Mouse (Mus musculus) lung, postnatal 0 days (tissue): Measurements from ENCODE around the gene Zfp414.

ENCODE experiments used
- CTCF ChIP-seq: IDR thresholded peaks from 2 replicates; pipeline ENCODE4 v1.5.1; 2016; ENCODE audit warnings: antibody characterized with exemption, mild to moderate bottlenecking
- EP300 ChIP-seq: IDR thresholded peaks from 2 replicates; pipeline ENCODE4 v1.6.1; 2016; ENCODE audit warnings: antibody characterized with exemption, mild to moderate bottlenecking, control low read depth

DNA sequence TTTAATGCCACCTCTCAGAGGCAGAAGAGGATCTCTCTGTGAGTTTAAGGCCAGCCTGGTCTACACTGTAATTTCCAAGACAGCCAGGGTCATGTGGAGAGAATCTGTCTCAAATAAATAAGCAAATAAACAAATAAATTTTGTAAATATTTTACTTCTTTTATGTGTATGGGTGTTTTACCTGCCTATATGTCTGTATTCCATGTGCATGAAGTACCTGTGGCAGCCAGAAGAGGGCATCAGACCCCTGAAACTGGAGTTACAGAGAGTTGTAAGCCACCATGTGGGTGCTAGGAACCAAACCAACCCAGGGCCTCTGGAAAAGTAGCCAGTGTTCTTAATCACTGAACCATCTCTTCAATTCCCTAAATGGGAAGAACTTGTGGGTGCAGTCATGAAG is 31.6 kb upstream of the Zfp414 start:
- TF ChIP-seq CTCF (peak; percentile 32), EP300 (no peak)
